Mouse (Mus musculus): ENCODE measurements around the gene 4930442H23Rik.
"Not testable (repeated sequence)": the region's sequence is repeated elsewhere in the genome, so short reads cannot be mapped to it uniquely, and the experiment has no call there.

4930442H23Rik gene

DNA sequence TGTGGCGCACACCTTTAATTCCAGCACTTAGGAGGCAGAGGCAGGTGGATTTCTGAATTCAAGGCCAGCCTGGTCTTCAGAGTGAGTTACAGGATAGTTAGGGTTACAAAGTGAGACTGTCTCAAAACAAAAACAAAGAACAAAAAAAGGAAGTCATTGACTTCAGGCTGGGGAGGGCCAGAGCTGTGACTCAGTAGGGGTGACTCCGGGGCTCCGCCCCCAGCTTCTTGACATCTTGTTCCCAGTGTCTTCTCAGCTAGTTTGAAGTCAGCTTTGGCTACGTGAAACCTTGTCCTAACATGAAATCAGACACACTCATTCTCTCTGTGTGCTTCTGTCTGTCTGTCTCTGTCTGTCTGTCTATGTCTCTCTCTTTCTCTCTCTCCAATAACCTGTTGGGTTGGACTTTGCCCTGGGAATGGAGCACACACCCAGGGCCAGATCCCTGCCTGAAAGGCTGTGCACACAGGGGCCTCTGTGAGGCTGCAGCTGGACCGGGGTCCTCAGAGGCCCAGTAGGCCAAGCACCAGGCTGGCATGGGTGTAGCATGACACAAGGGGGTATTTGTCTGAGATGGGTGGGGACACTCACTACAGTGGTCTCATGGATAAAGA lies 37.9 kb upstream of the 4930442H23Rik start:
- H3K36me3 ChIP-seq (ENCODE audit: insufficient read depth, low read length): no peaks in the 10 kb centered on the region
- H3K27me3 ChIP-seq (ENCODE audit: insufficient read depth, low read length): no peaks in the 10 kb centered on the region
- no peak for TF ChIP-seq CTCF (conservative IDR thresholded peaks at IDR 0.05; ENCODE audit: low read length)
- TF ChIP-seq POU5F1 (IDR thresholded peaks at IDR 0.05; ENCODE audit: borderline replicate concordance, low read length): no peak
- TF ChIP-seq NANOG (IDR thresholded peaks at IDR 0.05; ENCODE audit: borderline replicate concordance, low read length): no peak
- H3K4me3 ChIP-seq (replicated peaks; ENCODE audit: low read length): no peak overlapping the region
- H3K4me1 ChIP-seq (replicated peaks; ENCODE audit: low read depth, low read length): peaks cover 42% of the 10 kb centered on the region
- H3K9me3 ChIP-seq (ENCODE audit: low read length): peaks cover 8% of the 10 kb centered on the region

GRCm38 (mm10) chr10:81217964-81218363 lies 34.3 kb upstream of the 4930442H23Rik start:
- H3K4me1 ChIP-seq (replicated peaks; ENCODE audit: low read depth, low read length): peaks cover 40% of the 10 kb centered on the region
- no peaks in the 10 kb centered on the region for H3K27me3 ChIP-seq (ENCODE audit: insufficient read depth, low read length)
- no peak overlapping the region for H3K4me3 ChIP-seq (replicated peaks; ENCODE audit: low read length)
- H3K36me3 ChIP-seq (ENCODE audit: insufficient read depth, low read length): no peaks in the 10 kb centered on the region
- TF ChIP-seq POU5F1 (IDR thresholded peaks at IDR 0.05; ENCODE audit: borderline replicate concordance, low read length): no peak
- TF ChIP-seq CTCF (conservative IDR thresholded peaks at IDR 0.05; ENCODE audit: low read length): peak; percentile 79
- TF ChIP-seq NANOG (IDR thresholded peaks at IDR 0.05; ENCODE audit: borderline replicate concordance, low read length): no peak
- peaks cover 8% of the 10 kb centered on the region for H3K9me3 ChIP-seq (ENCODE audit: low read length)

- H3K27me3 ChIP-seq (ENCODE audit: insufficient read depth, low read length); H3K4me3 ChIP-seq (replicated peaks; ENCODE audit: low read length); H3K9me3 ChIP-seq (ENCODE audit: low read length); H3K36me3 ChIP-seq (ENCODE audit: insufficient read depth, low read length): not testable (repeated sequence)
- peaks cover 41% of the 10 kb centered on the region for H3K4me1 ChIP-seq (replicated peaks; ENCODE audit: low read depth, low read length)
- TF ChIP-seq CTCF (conservative IDR thresholded peaks at IDR 0.05; ENCODE audit: low read length): peak; percentile 44
These were observed 33.6 kb upstream of the 4930442H23Rik start for GRCm38 (mm10) chr10:81217267-81217666.

DNA sequence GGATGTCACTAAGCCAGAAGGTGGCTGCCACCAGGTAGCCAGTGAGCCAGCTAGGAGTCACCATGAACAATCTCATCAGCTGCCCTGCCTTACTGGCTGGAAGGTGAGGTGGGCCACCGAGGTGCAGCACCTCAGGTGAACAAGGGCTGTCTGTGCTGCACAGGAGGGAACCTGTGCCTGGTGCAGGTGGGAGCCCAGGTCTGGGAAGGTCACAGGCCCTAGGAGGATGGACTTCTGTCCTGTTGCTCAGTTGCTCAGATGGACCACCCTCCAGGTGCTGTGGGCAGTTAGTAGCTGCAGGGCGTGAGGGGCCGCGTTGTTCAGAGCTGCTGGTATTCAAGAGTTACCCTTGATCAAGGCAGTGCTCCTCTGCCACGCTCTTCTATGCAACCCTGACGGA lies 33.2 kb upstream of the 4930442H23Rik start:
- H3K4me1 ChIP-seq (replicated peaks; ENCODE audit: low read depth, low read length): peaks cover 38% of the 10 kb centered on the region
- no peak overlapping the region for H3K4me3 ChIP-seq (replicated peaks; ENCODE audit: low read length)
- H3K36me3 ChIP-seq (ENCODE audit: insufficient read depth, low read length): peaks cover under 1% of the 10 kb centered on the region; the same call in 1 of the 2 replicates
- TF ChIP-seq POU5F1 (IDR thresholded peaks at IDR 0.05; ENCODE audit: borderline replicate concordance, low read length) (no peak), NANOG (IDR thresholded peaks at IDR 0.05; ENCODE audit: borderline replicate concordance, low read length) (no peak), CTCF (conservative IDR thresholded peaks at IDR 0.05; ENCODE audit: low read length) (no peak)
- H3K9me3 ChIP-seq (ENCODE audit: low read length): peaks cover 8% of the 10 kb centered on the region
- H3K27me3 ChIP-seq (ENCODE audit: insufficient read depth, low read length): no peaks in the 10 kb centered on the region

DNA sequence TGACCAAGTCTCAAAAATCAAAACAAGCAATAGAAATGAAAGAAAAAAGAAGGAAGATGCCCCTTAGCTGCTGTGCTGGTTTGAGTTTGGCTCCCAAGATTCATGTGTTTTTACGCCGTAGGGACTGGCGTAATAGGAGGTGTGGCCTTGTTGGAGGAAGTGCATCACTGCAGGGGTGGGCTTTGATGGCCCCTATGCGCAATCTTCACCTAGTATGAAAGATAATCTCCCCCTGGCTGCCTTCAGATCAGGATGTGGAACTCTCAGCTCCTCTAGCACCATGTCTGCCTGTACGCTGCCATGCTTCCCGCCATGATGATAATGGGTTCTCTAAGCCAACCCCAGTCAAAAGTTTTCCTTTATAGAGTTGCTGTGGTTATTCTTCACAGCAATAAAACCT lies 32.6 kb upstream of the 4930442H23Rik start:
- no peak overlapping the region; the same call in 1 of the 2 replicates for H3K4me3 ChIP-seq (replicated peaks; ENCODE audit: low read length)
- peaks cover 33% of the 10 kb centered on the region for H3K4me1 ChIP-seq (replicated peaks; ENCODE audit: low read depth, low read length)

DNA sequence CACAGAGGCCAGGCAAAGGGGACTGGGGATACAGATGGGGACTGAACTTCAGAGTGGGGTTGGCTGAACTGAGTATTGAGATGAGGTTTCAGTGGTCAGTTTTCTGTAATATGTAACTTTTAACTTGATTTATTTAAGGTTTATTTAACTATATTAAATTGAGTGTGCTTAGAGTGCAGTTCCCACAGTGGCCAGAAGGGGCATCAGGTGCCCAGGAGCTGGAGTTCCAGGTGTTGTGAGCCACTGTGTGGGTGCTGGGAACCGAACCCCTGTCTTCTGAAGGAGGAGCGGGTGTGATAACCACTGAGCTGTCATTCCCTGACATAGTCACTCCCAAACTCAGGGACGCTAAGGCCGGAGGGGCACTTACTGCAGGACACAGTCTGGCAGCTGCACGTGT lies 26.5 kb upstream of the 4930442H23Rik start:
- Histone ChIP-seq H3K9me3 (ENCODE audit: low read length) (peaks cover 4% of the 10 kb centered on the region; the same call in 1 of the 2 replicates), H3K4me1 (replicated peaks; ENCODE audit: low read depth, low read length) (0 out of 2 replicates have a peak, but pooled peaks cover 3% of the 10 kb centered on the region), H3K4me3 (replicated peaks; ENCODE audit: low read length) (no peak overlapping the region), H3K36me3 (ENCODE audit: insufficient read depth, low read length) (peaks cover 12% of the 10 kb centered on the region), H3K27me3 (ENCODE audit: insufficient read depth, low read length) (no peaks in the 10 kb centered on the region)
- no peak for TF ChIP-seq POU5F1 (IDR thresholded peaks at IDR 0.05; ENCODE audit: borderline replicate concordance, low read length)
- TF ChIP-seq CTCF (conservative IDR thresholded peaks at IDR 0.05; ENCODE audit: low read length): peak; percentile 83
- TF ChIP-seq NANOG (IDR thresholded peaks at IDR 0.05; ENCODE audit: borderline replicate concordance, low read length): no peak

More for the DNA sequence above, 32.6 kb upstream of the 4930442H23Rik start:
- Histone ChIP-seq H3K9me3 (ENCODE audit: low read length) (peaks cover 8% of the 10 kb centered on the region), H3K36me3 (ENCODE audit: insufficient read depth, low read length) (peaks cover 5% of the 10 kb centered on the region; the same call in 1 of the 2 replicates), H3K27me3 (ENCODE audit: insufficient read depth, low read length) (no peaks in the 10 kb centered on the region)
- TF ChIP-seq POU5F1 (IDR thresholded peaks at IDR 0.05; ENCODE audit: borderline replicate concordance, low read length) (no peak), NANOG (IDR thresholded peaks at IDR 0.05; ENCODE audit: borderline replicate concordance, low read length) (no peak), CTCF (conservative IDR thresholded peaks at IDR 0.05; ENCODE audit: low read length) (no peak)

- Histone ChIP-seq H3K4me1 (replicated peaks; ENCODE audit: low read depth, low read length) (peaks cover 13% of the 10 kb centered on the region), H3K9me3 (ENCODE audit: low read length) (no peaks in the 10 kb centered on the region), H3K27me3 (ENCODE audit: insufficient read depth, low read length) (peaks cover 9% of the 10 kb centered on the region), H3K36me3 (ENCODE audit: insufficient read depth, low read length) (peaks cover 3% of the 10 kb centered on the region; the same call in 1 of the 2 replicates), H3K4me3 (replicated peaks; ENCODE audit: low read length) (no peak overlapping the region)
- TF ChIP-seq CTCF (conservative IDR thresholded peaks at IDR 0.05; ENCODE audit: low read length) (no peak), POU5F1 (IDR thresholded peaks at IDR 0.05; ENCODE audit: borderline replicate concordance, low read length) (no peak), NANOG (IDR thresholded peaks at IDR 0.05; ENCODE audit: borderline replicate concordance, low read length) (no peak)
These were observed 20.5 kb upstream of the 4930442H23Rik start for GRCm38 (mm10) chr10:81204137-81204536.

GRCm38 (mm10) chr10:81202978-81203720 lies 19.5 kb upstream of the 4930442H23Rik start:
- Histone ChIP-seq H3K36me3 (ENCODE audit: insufficient read depth, low read length) (peaks cover 3% of the 10 kb centered on the region; the same call in 1 of the 2 replicates), H3K4me3 (replicated peaks; ENCODE audit: low read length) (no peak overlapping the region), H3K4me1 (replicated peaks; ENCODE audit: low read depth, low read length) (peaks cover 13% of the 10 kb centered on the region), H3K27me3 (ENCODE audit: insufficient read depth, low read length) (peaks cover 16% of the 10 kb centered on the region), H3K9me3 (ENCODE audit: low read length) (no peaks in the 10 kb centered on the region)
- TF ChIP-seq CTCF (conservative IDR thresholded peaks at IDR 0.05; ENCODE audit: low read length) (0 out of 2 replicates have a peak, but pooled peaks have one; percentile 2), NANOG (IDR thresholded peaks at IDR 0.05; ENCODE audit: borderline replicate concordance, low read length) (no peak), POU5F1 (IDR thresholded peaks at IDR 0.05; ENCODE audit: borderline replicate concordance, low read length) (no peak)
